Mouse (Mus musculus) stomach, postnatal 0 days (tissue): ENCODE data around the gene Rps4x.

ENCODE experiments used
- CTCF ChIP-seq: IDR thresholded peaks from 2 replicates; pipeline ENCODE4 v1.5.1; 2016; ENCODE audit warnings: antibody characterized with exemption, low read depth, mild to moderate bottlenecking, moderate library complexity
- EP300 ChIP-seq: optimal IDR thresholded peaks from 2 replicates; pipeline ENCODE3; 2016; ENCODE audit warnings: antibody characterized with exemption

GRCm38 (mm10) chrX:102166986-102167385 lies 22.2 kb downstream of the Rps4x start:
- no peak for TF ChIP-seq CTCF
- TF ChIP-seq EP300 = no peak
